In genomic region chrX:70385962-70386351, GRCm38 (mm10) we compare ENCODE assay signal across 8 mouse cellular contexts. TPM values are rescaled to one million over a fixed set of nuclear protein-coding genes. Genes with fewer than 3 reads are reported as not detected.
A peak's percentile ranks its signal among the peaks of the same experiment; 100 is the strongest.
DNase-seq lines count a peak whose midpoint lies in the region; ATAC-seq and TF ChIP-seq lines count a peak whose summit lies in the region.

No protein-coding gene starts in this region.

- ATAC-seq in lung, postnatal 0 days: peak; percentile 50
- ATAC-seq in granulocyte monocyte progenitor cell, adult 5-6 weeks (replicated peaks; ENCODE audit: poor library complexity, severe bottlenecking): peak; percentile 17
- ATAC-seq in liver, embryonic 12.5 days: peak; percentile 68
- peak; percentile 42; the same call in 1 of the 2 replicates for ATAC-seq in stomach, embryonic 14.5 days (ENCODE audit: insufficient number of reproducible peaks, insufficient read depth, low FRiP score, low read depth)
- no peak for ATAC-seq in monocyte, adult 5-6 weeks (replicated peaks; ENCODE audit: insufficient number of reproducible peaks, low FRiP score, low TSS enrichment, poor library complexity, severe bottlenecking)

- no peak for TF ChIP-seq POLR2A in cerebellum, adult 2 months (IDR thresholded peaks at IDR 0.05; ENCODE audit: borderline replicate concordance, insufficient read depth, low read length)

- WGBS in cerebellum, adult 2 months: 10% methylated on average over 11 of the region's 11 CpGs
- WGBS in lung, postnatal 0 days: 27% methylated on average over 8 of the region's 11 CpGs
- 19% methylated on average over 11 of the region's 11 CpGs for WGBS in liver, embryonic 12.5 days (ENCODE audit: insufficient replicate concordance)
- WGBS in stomach, embryonic 14.5 days: 19% methylated on average over 11 of the region's 11 CpGs

- no peaks in the 10 kb centered on the region for H3K9me3 ChIP-seq in lung, postnatal 0 days (ENCODE audit: low read length)
- no peaks in the 10 kb centered on the region for H3K9me3 ChIP-seq in liver, embryonic 12.5 days (replicated peaks)
- H3K9me3 ChIP-seq in stomach, embryonic 14.5 days (ENCODE audit: control insufficient read depth, low read depth, low read length): no peaks in the 10 kb centered on the region

- no peaks in the 10 kb centered on the region for H3K4me1 ChIP-seq in cerebellum, adult 2 months (ENCODE audit: control insufficient read depth, insufficient read depth, low read length)
- no peaks in the 10 kb centered on the region for H3K4me1 ChIP-seq in lung, postnatal 0 days (ENCODE audit: insufficient read depth, low read depth, low read length)
- H3K4me1 ChIP-seq in liver, embryonic 12.5 days: peaks cover 10% of the 10 kb centered on the region
- no peaks in the 10 kb centered on the region for H3K4me1 ChIP-seq in stomach, embryonic 14.5 days (ENCODE audit: control insufficient read depth, insufficient read depth, low read length)

- no peak for TF ChIP-seq CTCF in cerebellum, adult 2 months (IDR thresholded peaks at IDR 0.05; ENCODE audit: borderline replicate concordance, insufficient read depth, low read depth, low read length)
- TF ChIP-seq CTCF in lung, postnatal 0 days (IDR thresholded peaks at IDR 0.05): no peak

- H3K27me3 ChIP-seq in cerebellum, adult 2 months (ENCODE audit: control insufficient read depth, insufficient read depth, low read length): no peaks in the 10 kb centered on the region
- no peaks in the 10 kb centered on the region for H3K27me3 ChIP-seq in lung, postnatal 0 days (replicated peaks; ENCODE audit: insufficient read depth, low read length)
- H3K27me3 ChIP-seq in liver, embryonic 12.5 days (replicated peaks): no peaks in the 10 kb centered on the region
- H3K27me3 ChIP-seq in stomach, embryonic 14.5 days (ENCODE audit: control insufficient read depth, insufficient read depth, low read length): no peaks in the 10 kb centered on the region

- no peaks in the 10 kb centered on the region for H3K36me3 ChIP-seq in lung, postnatal 0 days (ENCODE audit: insufficient read depth, low read length)
- no peaks in the 10 kb centered on the region for H3K36me3 ChIP-seq in liver, embryonic 12.5 days
- H3K36me3 ChIP-seq in stomach, embryonic 14.5 days (ENCODE audit: control insufficient read depth, insufficient read depth, low read length): no peaks in the 10 kb centered on the region

- DNase-seq in cerebellum, adult 2 months: no peak
- DNase-seq in cerebellum, adult 9-11 months: no peak
- no peak for DNase-seq in lung, postnatal 0 days (ENCODE audit: low spot score)
- DNase-seq in lung, postnatal 10 days: no peak

- 0 out of 2 replicates have a peak, but pooled peaks have one; percentile 2 for TF ChIP-seq EP300 in lung, postnatal 0 days (IDR thresholded peaks at IDR 0.05)

- H3K4me2 ChIP-seq in lung, postnatal 0 days (replicated peaks; ENCODE audit: low read depth, low read length): peak overlapping the region; percentile 54
- H3K4me2 ChIP-seq in liver, embryonic 12.5 days: peak overlapping the region; percentile 69
- peak overlapping the region; percentile 46 for H3K4me2 ChIP-seq in stomach, embryonic 14.5 days (replicated peaks; ENCODE audit: low read depth, low read length)

- peak overlapping the region; percentile 61 for H3K4me3 ChIP-seq in cerebellum, adult 2 months (replicated peaks; ENCODE audit: insufficient read depth, low read depth, low read length)
- peak overlapping the region; percentile 47 for H3K4me3 ChIP-seq in lung, postnatal 0 days (ENCODE audit: low read depth, low read length)
- H3K4me3 ChIP-seq in liver, embryonic 12.5 days: peak overlapping the region; percentile 63
- H3K4me3 ChIP-seq in stomach, embryonic 14.5 days (ENCODE audit: low read depth, low read length): peak overlapping the region; percentile 44

- H3K27ac ChIP-seq in cerebellum, adult 2 months (ENCODE audit: insufficient read depth, low read length): no peak overlapping the region
- H3K27ac ChIP-seq in lung, postnatal 0 days (ENCODE audit: low read length): peak overlapping the region; percentile 79
- peak overlapping the region; percentile 66 for H3K27ac ChIP-seq in liver, embryonic 12.5 days
- H3K27ac ChIP-seq in stomach, embryonic 14.5 days (ENCODE audit: low read length): peak overlapping the region; percentile 80

- H3K9ac ChIP-seq in lung, postnatal 0 days (replicated peaks; ENCODE audit: low read depth): peak overlapping the region; percentile 34; the same call in 1 of the 2 replicates
- peak overlapping the region; percentile 62 for H3K9ac ChIP-seq in liver, embryonic 12.5 days
- H3K9ac ChIP-seq in stomach, embryonic 14.5 days (replicated peaks; ENCODE audit: low read depth, low read length): peak overlapping the region; percentile 28

RNA-seq across cellular contexts. Expression of gene 1110012L19Rik, which starts 0.3 kb away (rescaled TPM):
- polyA plus RNA-seq in cerebellum, adult 2 months (2012; rRNA removed): 20.5 and 22.9 TPM in 2 replicates
- 32.4 and 37.1 TPM in 2 replicates for polyA plus RNA-seq in lung, postnatal 0 days (2015; fragmentation: Nextera tagmentation; extraction: Ambion mirVana)
- 6.8 and 14.3 TPM in 2 replicates for total RNA-seq in granulocyte monocyte progenitor cell, adult 5-6 weeks (2014; fragmentation: Nextera tagmentation)
- 31.2 and 32.8 TPM in 2 replicates for total RNA-seq in granulocyte monocyte progenitor cell, adult 5-6 weeks (2017)
- 12.1 and 12.6 TPM in 2 replicates for polyA plus RNA-seq in liver, embryonic 12.5 days (2016; fragmentation: Nextera tagmentation; extraction: Ambion mirVana)
- polyA plus RNA-seq in stomach, embryonic 14.5 days (2014; fragmentation: Nextera tagmentation; extraction: Ambion mirVana): 33.5 and 37.2 TPM in 2 replicates
- 12.1 to 27.5 TPM (median 12.8 TPM) in 3 replicates for total RNA-seq in monocyte, adult 5-6 weeks (2017)

RNA-seq across cellular contexts. Expression of gene Ids, which starts 21.1 kb away (rescaled TPM):
- polyA plus RNA-seq in cerebellum, adult 2 months (2012; rRNA removed): 130 and 137 TPM in 2 replicates
- polyA plus RNA-seq in lung, postnatal 0 days (2015; fragmentation: Nextera tagmentation; extraction: Ambion mirVana): 6.6 and 7.0 TPM in 2 replicates
- 12.1 and 13.0 TPM in 2 replicates for total RNA-seq in granulocyte monocyte progenitor cell, adult 5-6 weeks (2014; fragmentation: Nextera tagmentation)
- total RNA-seq in granulocyte monocyte progenitor cell, adult 5-6 weeks (2017): 5.3 TPM in 2 replicates
- 0.68 and 0.69 TPM in 2 replicates for polyA plus RNA-seq in liver, embryonic 12.5 days (2016; fragmentation: Nextera tagmentation; extraction: Ambion mirVana)
- 4.0 and 4.1 TPM in 2 replicates for polyA plus RNA-seq in stomach, embryonic 14.5 days (2014; fragmentation: Nextera tagmentation; extraction: Ambion mirVana)
- 13.5 to 23.7 TPM (median 15.1 TPM) in 3 replicates for total RNA-seq in monocyte, adult 5-6 weeks (2017)

Comparison
In these comparisons a context has a peak if more than half of its experiments do, and no peak if none do; other contexts are left out.
1. RNA of gene Ids, which starts 21.1 kb away (polyA plus RNA-seq): 130 to 137 TPM in cerebellum, adult 2 months; 6.6 to 7.0 TPM in lung, postnatal 0 days, 4.0 to 4.1 TPM in stomach, embryonic 14.5 days and 0.68 to 0.69 TPM in liver, embryonic 12.5 days; every median in the first group is over 10 times any median in the second.
2. Peak in every context shown above with its lines, with median percentiles within 50 percentile points of each other: H3K4me3 ChIP-seq, H3K4me2 ChIP-seq and H3K9ac ChIP-seq.